Mouse (Mus musculus) thymus, adult 2 months (tissue): ENCODE measurements around the gene Rbbp7. TPM values are rescaled to one million over a fixed set of nuclear protein-coding genes. Genes with fewer than 3 reads are reported as not detected.

Source experiments
- DNase-seq: peaks from one replicate; pipeline ENCODE4 v3.0.0; 2021
- H3K27ac ChIP-seq: fragments of 200-500 bp; 2 replicates; pipeline ENCODE4 v1.5.1; 2012; ENCODE audit warnings: low read length, control low read depth; ENCODE audit not compliant: control insufficient read depth, insufficient read depth
- H3K27me3 ChIP-seq: fragments of 200-500 bp; 2 replicates; pipeline ENCODE4 v1.6.1; 2012; ENCODE audit warnings: mild to moderate bottlenecking, low read length, moderate library complexity, mixed read lengths; ENCODE audit not compliant: control insufficient read depth, insufficient read depth
- H3K36me3 ChIP-seq: fragments of 200-500 bp; 2 replicates; pipeline ENCODE4 v1.6.1; 2012; ENCODE audit warnings: mild to moderate bottlenecking, low read length, moderate library complexity; ENCODE audit not compliant: control insufficient read depth, insufficient read depth
- H3K4me1 ChIP-seq: fragments of 200-500 bp; replicated peaks from 2 replicates; pipeline ENCODE4 v1.6.1; 2012; ENCODE audit warnings: low read length; ENCODE audit not compliant: control insufficient read depth, insufficient read depth
- H3K4me3 ChIP-seq: fragments of 200-500 bp; 2 replicates; pipeline ENCODE4 v1.5.1; 2012; ENCODE audit warnings: mild to moderate bottlenecking, low read length, control low read depth, moderate library complexity; ENCODE audit not compliant: control insufficient read depth, insufficient read depth
- CTCF ChIP-seq: fragments of 200-500 bp; IDR thresholded peaks from 2 replicates; pipeline ENCODE4 v1.5.1; 2012; ENCODE audit warnings: mild to moderate bottlenecking, control low read depth, low read length, moderate library complexity, borderline replicate concordance; ENCODE audit not compliant: control insufficient read depth, poor library complexity, insufficient read depth; ENCODE audit errors: extremely low read depth
- POLR2A ChIP-seq: fragments of 200-500 bp; IDR thresholded peaks from 2 replicates; pipeline ENCODE4 v1.6.1; 2012; ENCODE audit warnings: mild to moderate bottlenecking, low read length, control low read depth, moderate library complexity; ENCODE audit not compliant: control insufficient read depth, poor library complexity, insufficient read depth; ENCODE audit errors: extremely low read depth
- WGBS: fragments of 180-500 bp; shearing (Covaris S2); methylation state at CpG from one replicate; pipeline ENCODE4 v1.1.7; 2018; 5-methylcytosine and 5-hydroxymethylcytosine counted together
- polyA plus RNA-seq: library from polyadenylated mRNA; depleted of rRNA; stranded (reverse); fragments of >200 nt; gene quantifications from 2 replicates; pipeline ENCODE4 v1.2.3, GENCODE M21; 2012; rRNA removed

The Rbbp7 gene
- polyA plus RNA-seq, 1 experiment, result 82.7 TPM

- no peak for TF ChIP-seq CTCF
- no peak for TF ChIP-seq POLR2A
- Histone ChIP-seq H3K4me1 (no peaks in the 10 kb centered on the region), H3K27ac (no peak overlapping the region), H3K27me3 (no peaks in the 10 kb centered on the region), H3K4me3 (no peak overlapping the region), H3K36me3 (no peaks in the 10 kb centered on the region)
- DNase-seq, result no peak
- WGBS, result 34% methylated on average over 6 of the region's 6 CpGs
Measured at GRCm38 (mm10) chrX:162828016-162828415, 67.8 kb downstream of the Rbbp7 start.

Other genes with a start within 250 kb of the Rbbp7 start
- 0.34 and 0.69 TPM in 2 replicates for gene Reps2, start 116.8 kb upstream of the Rbbp7 start, polyA plus RNA-seq
- 5.9 and 7.6 TPM in 2 replicates for gene Txlng, start 69.1 kb downstream of the Rbbp7 start, polyA plus RNA-seq
- 8.9 and 9.1 TPM in 2 replicates for gene Syap1, start 128.0 kb downstream of the Rbbp7 start, polyA plus RNA-seq
- 14.6 and 17.0 TPM in 2 replicates for gene Ctps2, start 140.8 kb downstream of the Rbbp7 start, polyA plus RNA-seq
- gene S100g, start 204.2 kb downstream of the Rbbp7 start, polyA plus RNA-seq, result 1.4 and 3.1 TPM in 2 replicates